Comparison of ENCODE assay signal across 27 mouse cellular contexts in genomic region chr4:135626461-135626860, GRCm38 (mm10). TPM values are rescaled to one million over a fixed set of nuclear protein-coding genes. Genes with fewer than 3 reads are reported as not detected.
"Had no signal": no experiment of that assay in that cellular context is flagged by ENCODE, and none has a peak within 500 bp of the region (broad histone marks: within the 10 kb centered on the region; RNA-seq: fewer than 3 reads in every experiment).

No protein-coding gene starts in this region.

- H3K4me3 ChIP-seq: gastrocnemius, adult 2 months; heart, embryonic 10.5 days; heart, embryonic 12.5 days; hindbrain, embryonic 10.5 days; hindbrain, embryonic 12.5 days; kidney, embryonic 15.5 days; layer of hippocampus, adult 2 months; limb, embryonic 13.5 days; limb, embryonic 15.5 days; liver, embryonic 12.5 days had no signal

- H3K9me3 ChIP-seq: heart, embryonic 10.5 days; heart, embryonic 12.5 days; hindbrain, embryonic 10.5 days; hindbrain, embryonic 12.5 days; kidney, embryonic 15.5 days; limb, embryonic 13.5 days; limb, embryonic 15.5 days; liver, embryonic 12.5 days had no signal

- DNase-seq: gastrocnemius, adult 2 months; gastrocnemius, postnatal 10 days; gastrocnemius, postnatal 25 days; heart, adult 18-20 months; heart, postnatal 10 days; heart, postnatal 4 days; kidney, adult 11 months; kidney, adult 2 months; kidney, adult 9 months; kidney, postnatal 14 days; kidney, postnatal 36 days; layer of hippocampus, postnatal 36 days; left cerebral cortex, postnatal 4 days had no signal

- H3K27me3 ChIP-seq: hindbrain, embryonic 12.5 days; limb, embryonic 15.5 days; liver, embryonic 12.5 days had no signal

- H3K9ac ChIP-seq: heart, embryonic 12.5 days; hindbrain, embryonic 12.5 days; hindbrain, embryonic 14.5 days; kidney, embryonic 15.5 days; limb, embryonic 13.5 days; limb, embryonic 15.5 days; liver, embryonic 12.5 days; liver, embryonic 14.5 days had no signal

- H3K4me1 ChIP-seq: heart, embryonic 12.5 days; kidney, embryonic 15.5 days had no signal

- H3K36me3 ChIP-seq: heart, embryonic 10.5 days; heart, embryonic 12.5 days; hindbrain, embryonic 10.5 days; hindbrain, embryonic 12.5 days; kidney, embryonic 15.5 days; limb, embryonic 13.5 days; limb, embryonic 15.5 days; liver, embryonic 12.5 days had no signal

- H3K27ac ChIP-seq: gastrocnemius, adult 2 months; heart, embryonic 10.5 days; hindbrain, embryonic 10.5 days; hindbrain, embryonic 12.5 days; hindbrain, embryonic 14.5 days; kidney, embryonic 15.5 days; kidney, postnatal 0 days; layer of hippocampus, adult 2 months; limb, embryonic 13.5 days; limb, embryonic 15.5 days; liver, embryonic 12.5 days; liver, embryonic 14.5 days had no signal

RNA-seq across cellular contexts. Expression of gene Grhl3, which starts 53.0 kb away (rescaled TPM):
- total RNA-seq: gastrocnemius, adult 2 months; granulocyte monocyte progenitor cell, adult 5-6 weeks; heart, adult 18-20 months; heart, adult 8-10 months had no signal
